Mouse (Mus musculus): ENCODE results near the gene Myog.

GRCm38 (mm10) chr1:134283108-134283507, 6.7 kb upstream of the Myog start:
- no peak for TF ChIP-seq ZNF384 (IDR thresholded peaks at IDR 0.05; ENCODE audit: low read depth, low read length)
- TF ChIP-seq ZC3H11A (IDR thresholded peaks at IDR 0.05; ENCODE audit: borderline replicate concordance, low read depth, low read length): no peak
- TF ChIP-seq CHD2 (IDR thresholded peaks at IDR 0.05; ENCODE audit: low read depth, low read length): no peak
- TF ChIP-seq MAFK (IDR thresholded peaks at IDR 0.05; ENCODE audit: insufficient read depth, low read depth, low read length): no peak

All from ES-E14 (cell line).